Mouse (Mus musculus): ENCODE measurements around the gene Celsr2. TPM values are rescaled to one million over a fixed set of nuclear protein-coding genes. Genes with fewer than 3 reads are reported as not detected.

The Celsr2 gene
- total RNA-seq (2015), result 0.75 and 0.94 TPM in 2 replicates
- total RNA-seq (2017), result 0.22 and 0.81 TPM in 2 replicates

DNA sequence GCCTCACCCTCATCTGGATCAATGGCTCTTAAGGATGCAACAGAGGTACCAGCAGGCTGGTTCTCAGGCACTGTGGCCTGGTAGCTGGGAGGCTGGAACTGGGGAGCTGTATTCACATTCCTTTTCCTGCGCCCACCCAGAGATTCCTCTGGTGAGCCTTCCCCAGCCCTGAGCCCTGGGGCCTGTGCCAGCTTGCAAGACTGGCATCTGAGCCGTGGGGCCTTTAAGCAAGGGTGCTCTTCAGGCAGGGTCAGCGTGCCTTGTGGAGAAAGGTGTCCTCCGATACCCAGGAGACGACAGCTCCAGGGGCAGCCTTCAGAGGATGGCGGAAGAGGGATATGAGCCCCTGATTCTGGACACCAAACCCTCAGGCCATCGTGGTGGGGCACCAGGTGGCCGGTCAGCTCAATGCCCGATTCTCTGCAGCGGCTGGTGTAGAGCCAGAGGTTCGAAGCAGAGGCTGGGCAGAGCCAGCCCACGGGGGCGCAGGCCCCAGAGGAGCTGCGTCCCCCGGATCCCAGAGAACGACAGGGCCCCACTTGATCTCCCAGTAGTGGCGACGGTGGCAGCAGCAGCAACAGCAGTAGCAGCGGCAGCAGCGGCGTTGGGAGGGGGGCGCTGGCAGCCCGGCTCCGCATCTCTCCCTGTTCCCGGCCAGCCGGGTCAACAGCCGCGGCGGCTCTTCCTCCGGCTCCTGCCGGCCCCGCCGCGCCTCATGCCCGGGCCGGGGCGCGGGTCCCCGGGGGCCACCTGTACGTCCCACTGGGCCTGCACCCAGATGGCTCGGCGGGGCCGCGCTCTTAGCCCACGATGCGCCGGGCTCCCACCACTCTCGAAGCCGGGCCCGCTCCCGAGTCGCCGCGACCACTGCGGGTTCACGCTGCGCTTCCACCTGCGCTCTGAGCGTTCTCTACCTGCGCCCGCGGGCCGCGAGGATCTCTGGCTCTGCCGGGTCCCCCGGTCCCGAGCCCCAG is at the start of gene Celsr2:
TSS of gene Celsr2 (minus strand) at position 696 of the 974 bp plus-strand sequence.
- 0 out of 2 replicates have a peak, but pooled peaks have one; percentile 17 for ATAC-seq (ENCODE audit: poor library complexity, severe bottlenecking)

DNA sequence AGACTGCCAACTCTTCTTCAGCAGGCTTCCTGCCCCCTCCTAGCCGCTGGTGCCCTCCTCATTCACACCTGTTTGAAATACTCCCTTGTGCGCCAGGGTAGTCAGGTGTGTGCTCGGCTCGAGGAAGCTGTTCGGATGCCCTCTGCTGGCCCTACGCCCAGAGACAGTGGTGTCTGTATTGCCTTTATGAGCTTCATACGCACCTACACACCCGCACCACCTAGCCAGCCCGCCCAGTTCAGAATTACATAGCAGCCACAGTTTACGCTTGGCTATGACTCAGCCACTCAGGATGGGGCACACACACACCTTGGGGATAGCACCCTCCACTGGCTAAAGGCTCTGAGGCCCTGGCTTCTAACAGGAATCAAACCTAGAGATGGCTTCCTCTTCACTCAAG is 43.5 kb upstream of the Celsr2 start:
- peak; percentile 80 for ATAC-seq (ENCODE audit: poor library complexity, severe bottlenecking)

DNA sequence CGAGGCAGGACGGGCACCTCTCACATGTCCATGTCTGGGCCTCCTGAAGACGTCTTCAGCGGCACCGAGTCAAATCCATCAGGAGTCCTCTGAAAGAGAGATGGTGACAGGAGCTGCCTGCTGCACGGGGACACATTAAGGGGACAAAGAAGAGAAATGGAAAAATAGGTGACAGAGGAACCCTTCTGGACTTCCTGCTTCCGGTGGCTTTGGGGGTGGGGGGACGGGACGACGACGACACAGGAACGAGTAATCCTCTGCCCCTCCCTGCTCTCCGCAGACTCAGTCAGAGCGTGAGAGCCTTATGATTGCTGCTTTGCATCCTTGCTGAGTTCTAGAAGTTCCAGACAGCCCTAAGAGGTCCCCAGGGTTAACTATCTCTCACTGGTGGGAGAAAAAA is 43.0 kb upstream of the Celsr2 start:
- ATAC-seq (ENCODE audit: poor library complexity, severe bottlenecking), result peak; percentile 81

DNA sequence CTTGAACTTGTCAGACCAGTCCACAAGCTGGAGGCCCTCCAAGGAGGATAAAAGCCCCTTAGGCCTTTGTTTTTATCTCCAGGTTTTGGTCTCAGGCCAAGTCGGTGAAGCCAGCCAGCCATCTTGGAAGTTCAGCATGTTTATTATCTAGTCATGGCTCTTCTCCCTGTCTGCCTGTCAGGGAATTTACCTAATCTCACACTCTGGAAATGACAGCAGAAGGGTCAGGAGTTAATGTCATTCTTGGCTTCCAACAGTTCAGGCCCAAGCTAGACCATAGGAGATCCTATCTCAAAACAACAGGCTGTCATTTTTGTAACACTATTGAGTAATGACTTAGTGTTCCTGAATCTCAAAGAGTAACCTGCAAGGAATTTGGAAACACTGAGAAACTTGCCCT is 38.8 kb upstream of the Celsr2 start:
- ATAC-seq (ENCODE audit: poor library complexity, severe bottlenecking), result no peak

DNA sequence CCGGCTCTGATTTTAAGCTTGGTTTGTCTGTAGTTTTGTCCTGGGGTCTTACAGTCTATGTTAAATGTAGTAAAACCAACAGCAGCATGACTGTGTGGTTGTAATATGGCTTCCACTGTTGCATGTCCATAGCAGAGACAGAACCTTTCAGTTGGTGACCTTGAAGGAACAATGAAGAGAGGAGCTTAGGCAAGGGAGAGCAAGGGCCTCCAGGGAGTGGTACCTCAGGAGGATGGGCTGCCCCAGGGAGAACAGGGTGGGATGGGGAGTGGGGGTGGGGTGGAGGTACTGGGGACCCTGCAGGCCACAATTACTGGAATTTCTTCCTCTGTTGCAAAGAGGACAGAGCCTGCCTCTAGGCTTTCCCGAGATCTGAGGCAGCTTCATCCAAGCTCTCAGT is 36.6 kb upstream of the Celsr2 start:
- ATAC-seq (ENCODE audit: poor library complexity, severe bottlenecking), result no peak

DNA sequence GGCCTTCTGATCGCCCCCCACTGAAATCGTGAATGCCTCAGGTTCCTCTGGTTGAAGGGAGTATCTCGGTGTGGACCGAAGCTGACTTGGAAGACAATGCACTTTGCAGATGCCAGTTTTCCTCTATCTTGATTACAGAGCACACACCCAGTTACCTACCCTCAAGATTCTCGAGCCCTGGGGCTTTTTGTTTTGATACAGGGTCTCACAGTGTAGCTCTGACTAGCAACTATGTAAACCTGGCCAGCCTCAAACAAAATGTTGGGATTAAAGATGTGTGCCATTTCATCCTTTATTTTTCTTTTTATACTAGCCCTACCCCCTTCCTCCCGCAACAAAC is 30.0 kb upstream of the Celsr2 start:
- no peak for ATAC-seq (ENCODE audit: poor library complexity, severe bottlenecking)

DNA sequence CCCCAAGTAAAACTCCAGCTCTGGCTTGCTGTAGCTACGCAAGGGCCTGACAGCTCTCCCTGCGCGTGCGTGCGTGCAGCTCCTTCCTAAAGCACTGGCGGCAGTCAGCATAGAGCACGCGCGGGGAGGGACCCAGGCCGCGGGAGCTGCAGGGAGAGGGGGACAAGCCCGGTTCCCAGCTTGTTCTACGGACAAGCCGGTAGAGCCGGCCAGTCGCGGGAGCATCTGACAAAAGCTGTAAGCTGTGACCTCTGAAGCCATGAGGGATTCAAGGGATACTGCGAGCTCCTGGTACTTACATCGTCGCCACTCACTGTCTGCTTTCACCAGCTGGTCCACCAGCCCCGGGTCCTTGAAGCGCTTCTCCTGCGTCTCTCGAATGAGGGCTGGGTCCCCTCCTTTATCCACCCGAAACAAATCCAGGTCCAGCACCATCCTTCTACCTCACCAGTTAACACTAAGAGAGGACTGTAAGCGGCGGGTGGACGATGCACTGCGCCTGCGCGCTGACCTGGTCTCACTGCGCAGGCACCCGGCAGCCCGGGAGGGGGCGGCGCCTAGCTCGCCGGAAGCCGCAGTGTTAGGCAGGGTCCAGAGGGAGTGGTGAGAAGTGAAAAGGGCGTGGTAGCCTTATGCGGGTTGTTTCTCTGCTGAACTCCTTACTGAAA is 29.5 kb upstream of the Celsr2 start, which contains the start of gene Sars:
TSS of gene Sars (minus strand) at position 512 of the 668 bp plus-strand sequence.
- peak; percentile 92 for ATAC-seq (ENCODE audit: poor library complexity, severe bottlenecking)

DNA sequence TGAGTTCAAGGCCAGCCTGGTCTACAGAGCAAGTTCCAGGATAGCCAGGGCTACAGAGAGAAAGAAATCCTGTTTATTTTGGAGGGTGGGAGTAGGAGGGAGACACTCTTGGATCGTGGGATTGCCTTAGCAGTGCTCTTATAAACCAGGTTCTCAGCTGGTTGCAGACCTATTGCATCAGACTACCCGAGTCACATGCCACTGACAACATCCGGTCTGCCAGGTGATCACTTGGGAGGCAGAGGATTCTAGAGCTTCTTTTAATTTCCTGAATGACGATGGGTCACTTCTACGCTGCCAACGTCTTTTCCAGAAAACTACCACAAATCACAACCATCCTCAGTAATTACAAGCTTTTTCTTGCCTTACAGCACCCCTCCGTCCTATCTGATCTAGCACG is 28.7 kb upstream of the Celsr2 start:
- peak; percentile 72 for ATAC-seq (ENCODE audit: poor library complexity, severe bottlenecking)

DNA sequence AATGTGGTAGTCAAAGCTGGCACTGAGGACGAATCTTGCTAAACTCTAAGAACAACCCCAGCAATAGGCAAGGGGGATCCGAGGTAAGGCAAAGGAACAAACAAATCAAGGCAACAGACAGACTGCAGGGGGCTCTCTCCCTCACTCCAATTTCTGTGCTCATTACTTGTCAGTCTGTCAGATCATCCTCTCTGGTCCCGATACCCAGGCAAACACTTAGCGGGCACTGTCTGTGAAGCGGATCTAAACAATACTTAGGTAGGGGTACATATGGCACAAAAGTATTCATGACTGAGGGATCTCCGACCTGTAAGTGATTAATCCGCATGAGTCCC is 21.0 kb upstream of the Celsr2 start:
- ATAC-seq (ENCODE audit: poor library complexity, severe bottlenecking), result no peak

DNA sequence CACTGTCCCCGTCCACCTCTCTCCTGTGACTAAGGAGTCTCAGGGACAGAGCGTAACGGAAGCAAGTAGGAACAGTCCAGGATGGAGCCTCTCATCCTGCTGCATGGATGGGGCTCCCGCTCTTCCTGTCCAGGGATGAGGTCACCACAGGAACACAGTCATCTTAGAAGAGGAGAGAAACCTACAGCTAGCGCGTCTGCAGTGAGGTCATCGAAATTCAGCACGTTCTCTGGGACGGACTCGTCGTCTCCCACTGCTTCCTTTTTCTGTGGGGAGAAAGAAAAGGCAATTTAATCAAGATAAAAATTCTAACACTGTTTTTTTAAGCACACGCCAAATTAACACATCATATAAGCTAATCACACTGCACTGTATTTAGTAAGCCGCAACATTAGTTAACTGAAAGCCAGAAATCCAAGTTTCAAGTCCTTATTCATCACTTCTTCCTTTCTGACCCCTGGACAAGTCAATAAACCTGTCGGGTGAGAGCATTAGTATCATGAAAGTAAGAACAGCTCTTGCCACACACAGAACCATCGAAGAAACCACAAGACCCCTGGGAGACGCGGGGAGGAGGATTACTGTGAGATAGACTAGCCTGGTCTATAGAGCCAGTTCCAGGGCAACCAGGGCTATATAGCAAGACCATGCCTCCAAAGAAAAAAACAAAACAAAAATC is 20.5 kb upstream of the Celsr2 start:
- ATAC-seq (ENCODE audit: poor library complexity, severe bottlenecking), result no peak

DNA sequence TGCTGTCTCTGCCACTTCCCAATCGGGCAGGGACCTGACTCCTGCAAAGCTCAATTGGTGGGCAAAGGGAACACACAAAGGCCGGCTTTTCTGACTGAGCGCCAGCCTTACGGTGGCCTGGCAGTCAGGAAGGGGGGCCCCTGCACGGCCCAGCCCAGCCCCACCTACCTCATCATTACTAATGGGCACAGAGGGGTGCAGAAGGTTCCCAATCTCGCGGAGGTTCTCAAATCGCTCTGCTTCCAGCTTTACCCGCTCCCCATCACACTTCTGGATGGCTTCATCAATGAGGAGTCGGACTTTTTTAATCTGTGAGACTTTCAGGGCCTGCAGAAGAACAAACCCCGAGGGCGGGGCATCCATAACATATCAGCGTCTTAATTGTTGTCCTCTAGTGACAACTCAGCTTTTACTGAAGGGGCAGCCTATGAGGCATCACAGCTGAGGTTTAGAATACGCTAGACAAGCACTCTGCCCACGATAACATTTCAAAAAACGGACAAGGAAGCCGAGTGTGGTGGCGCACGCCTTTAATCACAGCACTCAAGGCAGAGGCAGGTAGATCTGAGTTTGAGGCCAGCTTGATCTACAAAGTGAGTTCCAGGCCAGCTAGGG is 18.6 kb upstream of the Celsr2 start:
- ATAC-seq (ENCODE audit: poor library complexity, severe bottlenecking), result no peak

DNA sequence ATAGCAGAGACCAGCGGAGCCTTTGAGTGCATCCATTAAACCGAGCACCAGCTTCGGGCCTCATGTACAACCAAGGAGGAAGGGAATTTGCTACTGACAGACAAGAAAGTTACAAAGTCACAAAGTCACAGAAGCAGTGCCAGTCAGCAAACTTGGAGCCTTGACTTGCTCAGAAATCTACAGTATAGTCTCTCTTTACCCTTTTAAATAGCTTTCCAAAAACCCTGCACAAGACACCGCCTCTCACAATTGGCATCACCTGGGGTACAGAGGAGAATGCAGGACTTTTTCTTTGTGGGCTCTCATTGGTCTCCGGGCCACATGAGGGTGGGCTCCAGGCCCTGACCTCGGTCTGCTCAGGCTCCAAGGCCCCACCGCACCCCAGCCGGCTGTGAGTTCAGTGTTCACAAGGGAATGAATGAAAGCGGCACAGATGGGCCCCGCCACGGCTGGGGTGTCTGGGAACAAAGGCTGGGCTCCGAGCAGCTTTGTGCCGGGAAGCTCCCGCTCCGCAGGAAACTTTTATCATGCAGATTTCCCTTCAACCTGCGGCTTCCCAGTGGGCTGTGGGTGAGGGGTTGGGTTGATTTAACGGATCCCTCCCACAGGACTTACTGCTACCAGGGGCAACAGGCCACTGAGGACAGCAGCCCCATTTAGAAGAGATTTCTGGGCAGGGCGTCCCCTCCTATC is 18.0 kb upstream of the Celsr2 start:
- ATAC-seq (ENCODE audit: poor library complexity, severe bottlenecking), result no peak

DNA sequence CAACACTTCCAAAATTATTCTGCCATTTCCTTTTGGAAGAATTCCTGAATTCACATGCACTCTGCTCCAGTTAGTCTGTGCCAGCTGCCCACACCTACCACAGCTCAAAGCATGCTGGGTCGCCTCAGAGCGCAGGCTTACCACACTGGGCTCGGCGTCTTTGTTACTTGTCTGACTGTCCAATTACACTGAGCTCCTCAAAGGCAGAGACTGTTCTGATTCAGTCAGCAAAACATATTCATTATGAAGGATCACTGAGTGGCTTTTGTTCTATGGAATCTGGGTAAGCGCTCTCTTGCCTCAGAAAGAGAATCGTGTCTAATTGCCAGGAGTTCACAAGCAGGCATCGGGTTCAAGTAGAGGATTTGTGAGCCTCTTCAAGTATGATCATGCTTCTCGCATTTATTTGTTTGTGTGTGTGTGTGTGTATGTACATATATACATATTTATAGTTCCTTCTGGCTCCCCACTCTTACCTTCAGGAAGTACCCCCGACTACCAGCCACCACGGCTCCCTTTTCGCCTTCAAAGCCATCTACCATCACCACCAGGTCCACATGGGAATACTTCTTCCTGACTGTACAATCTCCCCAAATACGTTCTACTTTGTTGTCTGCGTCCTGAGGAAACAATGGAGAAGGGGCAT is 17.3 kb upstream of the Celsr2 start:
- no peak for ATAC-seq (ENCODE audit: poor library complexity, severe bottlenecking)

DNA sequence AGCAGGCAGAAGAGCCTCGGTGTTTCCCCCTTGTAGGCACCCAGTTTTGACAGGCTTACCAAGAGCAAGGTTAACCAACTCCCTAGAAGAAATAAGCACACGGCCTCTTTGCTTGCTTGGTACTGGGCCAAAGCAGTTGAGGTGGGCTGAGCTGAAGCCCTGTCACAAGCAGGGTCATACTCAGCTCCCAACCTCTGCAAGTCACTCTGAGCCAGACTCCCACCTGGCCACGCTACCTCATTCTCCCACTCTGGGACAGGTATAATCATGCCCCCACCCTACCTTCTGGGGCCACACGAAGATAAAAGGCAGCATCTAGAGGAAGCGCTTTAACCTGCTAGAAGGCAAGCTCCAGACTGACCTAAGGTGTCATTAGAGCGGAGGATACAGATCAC is 10.3 kb upstream of the Celsr2 start:
- no peak for ATAC-seq (ENCODE audit: poor library complexity, severe bottlenecking)

DNA sequence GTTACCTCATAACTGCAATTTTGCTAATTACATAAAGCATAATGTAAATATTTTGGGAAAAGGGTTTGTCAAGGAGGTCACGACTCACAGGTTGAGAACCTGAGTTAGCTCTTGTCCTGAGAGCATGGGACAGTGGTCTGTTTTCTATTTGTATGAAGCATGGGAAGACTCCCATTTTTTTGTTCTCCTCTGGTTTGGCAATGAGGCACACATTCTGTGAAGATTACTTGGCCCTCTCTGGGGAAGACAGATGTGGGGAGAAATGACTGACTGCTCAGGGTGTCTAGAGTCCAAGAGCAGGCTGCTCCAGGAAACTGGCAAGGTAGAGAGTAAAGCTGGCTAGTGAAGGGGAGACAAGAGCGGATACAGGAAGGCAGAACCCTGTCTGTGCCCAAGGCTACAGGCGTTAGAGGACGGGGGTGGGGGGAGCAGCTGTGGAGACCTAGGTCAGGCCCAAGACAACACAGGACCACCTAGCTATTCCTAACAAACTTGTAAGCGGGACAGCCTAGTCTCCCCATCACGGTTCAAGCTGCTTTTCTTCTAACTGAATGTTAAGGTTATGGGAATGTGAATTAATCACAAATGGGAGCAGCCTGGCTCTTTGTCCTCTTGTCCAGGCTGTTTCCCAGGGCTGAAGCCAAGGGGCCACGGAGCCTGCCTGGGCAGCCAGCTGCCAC is 9.7 kb upstream of the Celsr2 start:
- ATAC-seq (ENCODE audit: poor library complexity, severe bottlenecking), result no peak

DNA sequence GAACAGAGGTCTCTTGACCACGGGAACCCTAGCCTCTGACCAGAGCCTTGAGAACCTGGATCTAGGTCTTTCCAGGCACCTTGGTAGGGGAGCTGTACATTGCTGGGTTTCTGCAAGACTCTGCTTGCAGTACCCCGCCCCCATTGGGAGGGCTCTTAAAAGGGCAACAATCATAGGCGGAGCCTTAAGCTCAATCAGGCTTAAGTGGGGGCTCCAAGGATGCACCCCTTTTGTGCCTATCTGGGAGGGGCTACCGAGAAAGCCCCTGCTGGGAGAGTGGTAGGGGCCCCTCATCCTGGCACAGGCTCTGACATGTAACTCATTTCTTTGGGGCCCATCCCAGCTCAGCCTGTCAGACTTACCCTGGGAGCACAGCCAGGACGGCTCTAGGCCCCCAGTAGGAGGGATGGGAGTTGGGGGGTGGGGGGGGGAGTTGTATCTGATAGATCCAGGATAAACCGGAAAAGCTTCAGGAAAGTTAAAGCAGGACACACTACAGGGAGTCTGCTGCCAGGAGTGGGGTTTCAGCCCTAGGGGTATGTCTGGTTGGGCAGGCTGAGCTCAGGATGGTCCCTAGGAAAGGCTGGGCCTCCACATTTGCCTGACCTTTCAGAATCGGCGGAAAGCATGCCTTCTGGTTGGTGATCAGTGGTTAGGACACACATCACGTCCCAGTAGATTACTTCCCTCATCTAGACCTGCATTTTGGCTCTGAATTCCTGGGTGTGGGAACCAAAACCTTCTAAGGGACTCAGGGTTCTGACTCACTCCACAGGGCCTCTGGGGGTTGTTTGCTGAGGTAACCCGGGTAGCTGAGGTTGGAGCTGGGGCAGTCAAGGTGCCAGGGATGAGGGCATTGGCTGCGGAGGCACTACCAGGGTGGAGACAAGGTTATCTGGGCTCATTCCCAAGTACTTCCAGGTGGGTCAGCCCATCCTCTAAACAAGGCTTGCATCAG is 8.8 kb upstream of the Celsr2 start:
- ATAC-seq (ENCODE audit: poor library complexity, severe bottlenecking), result no peak

DNA sequence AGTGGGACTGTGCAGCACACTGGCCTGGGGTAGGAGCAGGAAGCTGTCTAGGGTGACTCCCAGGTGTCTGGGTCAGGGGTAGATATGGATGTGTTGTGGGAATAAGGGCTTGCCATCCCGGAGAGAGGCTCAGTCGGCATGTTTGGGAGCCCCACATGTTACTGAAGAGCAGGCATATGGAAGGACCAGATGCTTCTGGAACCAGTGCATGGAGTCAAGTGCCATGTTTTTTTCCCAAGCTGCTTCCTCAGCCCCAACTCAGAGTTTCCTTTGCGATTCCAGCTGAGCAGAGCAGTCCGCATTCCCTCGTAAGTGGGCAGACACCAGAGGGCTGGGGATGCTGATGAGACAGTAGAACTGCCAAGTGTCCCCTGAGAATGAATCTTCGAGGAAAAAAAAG is 7.7 kb upstream of the Celsr2 start:
- no peak for ATAC-seq (ENCODE audit: poor library complexity, severe bottlenecking)

DNA sequence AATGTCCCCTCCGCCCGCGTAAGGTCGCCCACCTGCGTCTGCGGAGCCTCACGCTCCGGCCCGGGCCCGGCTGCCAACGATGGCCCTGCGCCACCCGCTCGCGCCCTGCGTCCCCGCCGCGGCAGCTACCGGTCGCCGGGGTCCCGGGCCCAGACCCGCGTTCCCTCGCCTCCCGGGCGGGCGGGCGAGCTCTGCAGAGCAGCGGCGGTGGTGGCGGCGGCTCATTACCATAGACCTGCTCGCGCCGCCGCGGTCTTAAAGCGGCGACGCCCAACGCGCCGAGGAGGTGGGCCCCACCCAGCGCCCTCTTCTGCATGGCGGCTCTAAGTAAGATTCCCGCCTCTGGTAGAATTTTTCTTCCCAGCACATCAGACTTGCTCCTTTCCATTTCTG is 475 bp upstream of the Celsr2 start:
- peak; percentile 90 for ATAC-seq (ENCODE audit: poor library complexity, severe bottlenecking)
